Comparison of ENCODE assay signal across 1 mouse cellular context in the genomic region with DNA sequence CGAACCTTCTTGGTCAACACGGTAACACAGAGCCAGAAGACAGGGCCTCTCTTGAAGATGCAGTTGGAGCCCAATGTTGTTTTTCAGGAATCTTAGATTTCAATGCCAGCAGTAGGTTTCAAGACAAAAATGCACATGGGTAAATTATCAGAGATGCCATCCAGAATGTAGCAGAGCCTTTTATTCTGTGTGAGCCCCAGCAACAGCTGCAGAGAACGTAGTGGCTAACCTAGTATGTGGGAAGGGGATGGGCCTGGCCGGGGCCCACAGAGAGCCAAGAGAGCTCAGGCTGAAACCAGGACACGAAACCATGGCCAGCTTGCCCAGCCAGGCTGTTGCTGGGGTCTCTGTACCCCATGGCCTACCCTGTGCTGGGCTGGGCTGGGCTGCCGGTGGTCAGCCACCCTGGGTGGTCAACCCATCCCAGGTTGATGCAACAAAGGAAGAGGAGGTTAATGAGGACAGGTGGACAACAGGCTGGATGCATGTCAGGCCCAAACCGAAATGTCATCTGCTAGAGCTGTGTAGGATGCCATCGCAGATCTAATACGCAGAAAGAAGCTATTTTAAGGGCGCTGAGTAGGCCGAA.
TF ChIP-seq lines count a peak whose summit lies in the region.

No protein-coding gene starts in this region.

TF ChIP-seq in myocyte, 11 proteins besides CTCF, POLR2A, EP300 and RAD21 (continued from another document):
- no peak for TF ChIP-seq E2F4 (IDR thresholded peaks at IDR 0.05; ENCODE audit: insufficient read depth)
